Mouse (Mus musculus) megakaryocyte, embryonic 14.5 days (primary cell): ENCODE results near the gene Prelid1.

Source experiments
- FLI1 ChIP-seq: IDR thresholded peaks from 2 replicates; pipeline ENCODE4 v1.6.1; 2012; ENCODE audit warnings: low read length, inconsistent platforms, mixed read lengths
- GATA1 ChIP-seq: IDR thresholded peaks from 3 replicates; pipeline ENCODE4 v1.6.1; 2012; ENCODE audit warnings: mixed read lengths, low read length, inconsistent platforms, borderline replicate concordance

DNA sequence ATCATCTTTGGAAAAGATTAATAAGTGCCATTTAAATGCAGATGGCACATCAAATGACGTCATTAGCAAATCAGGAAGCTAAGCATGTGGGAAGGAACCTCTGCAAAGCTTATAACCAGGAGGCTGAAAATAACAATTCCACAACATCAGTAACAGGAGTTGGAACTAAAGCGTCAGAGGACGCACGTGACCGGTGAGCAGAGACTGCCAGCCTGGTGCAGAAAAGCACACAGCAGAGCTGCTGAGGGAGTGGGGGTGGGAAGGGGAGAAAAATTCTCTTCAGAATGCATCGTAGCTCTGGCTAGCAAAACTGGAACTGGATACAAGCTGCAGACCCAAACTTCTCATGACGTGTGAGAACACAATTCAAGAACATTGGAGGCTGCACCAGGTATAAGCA, 24.0 kb downstream of the Prelid1 start:
- TF ChIP-seq GATA1 (no peak), FLI1 (no peak)
